17 mouse cellular contexts compared by ENCODE assay signal in genomic region chr1:75877209-75877608, GRCm38 (mm10).
DNase-seq lines count a peak whose midpoint lies in the region; ATAC-seq and TF ChIP-seq lines count a peak whose summit lies in the region.
"Had no signal": no experiment of that assay in that cellular context is flagged by ENCODE, and none has a peak within 500 bp of the region (broad histone marks: within the 10 kb centered on the region; RNA-seq: fewer than 3 reads in every experiment).

No protein-coding gene starts in this region.

- H3K9ac ChIP-seq in liver, embryonic 12.5 days = no peak overlapping the region
- H3K9ac ChIP-seq: heart, embryonic 12.5 days; hindbrain, embryonic 12.5 days had no signal

- H3K4me2 ChIP-seq in liver, embryonic 12.5 days = no peak overlapping the region
- H3K4me2 ChIP-seq: heart, embryonic 12.5 days; hindbrain, embryonic 12.5 days; midbrain, embryonic 11.5 days had no signal

- no peaks in the 10 kb centered on the region for H3K36me3 ChIP-seq in kidney, adult 2 months (ENCODE audit: control insufficient read depth, insufficient read depth, low read length)
- H3K36me3 ChIP-seq in liver, embryonic 12.5 days = no peaks in the 10 kb centered on the region
- H3K36me3 ChIP-seq: heart, embryonic 12.5 days; hindbrain, embryonic 12.5 days had no signal

- no peak overlapping the region for H3K27ac ChIP-seq in kidney, adult 2 months (ENCODE audit: insufficient read depth, low read depth, low read length)
- no peak overlapping the region for H3K27ac ChIP-seq in liver, embryonic 12.5 days
- H3K27ac ChIP-seq: hindbrain, embryonic 12.5 days had no signal

- TF ChIP-seq CTCF in kidney, adult 2 months (conservative IDR thresholded peaks at IDR 0.05; ENCODE audit: insufficient read depth, insufficient read length, low read depth, low read length) = no peak

- WGBS in kidney, adult 2 months = 78% methylated on average over 5 of the region's 5 CpGs
- 62% methylated on average over 5 of the region's 5 CpGs for WGBS in liver, embryonic 12.5 days (ENCODE audit: insufficient replicate concordance)

- ATAC-seq in frontal cortex, adult (ENCODE audit: low TSS enrichment) = peak; percentile 85
- ATAC-seq in liver, embryonic 12.5 days = no peak
- ATAC-seq: lung, postnatal 0 days had no signal

- H3K27me3 ChIP-seq in kidney, adult 2 months (replicated peaks; ENCODE audit: control insufficient read depth, insufficient read depth, low read length) = no peaks in the 10 kb centered on the region
- no peaks in the 10 kb centered on the region for H3K27me3 ChIP-seq in liver, embryonic 12.5 days (replicated peaks)
- H3K27me3 ChIP-seq: heart, embryonic 12.5 days; hindbrain, embryonic 12.5 days had no signal

- H3K4me3 ChIP-seq in kidney, adult 2 months (ENCODE audit: insufficient read depth, low read depth, low read length) = no peak overlapping the region
- no peak overlapping the region for H3K4me3 ChIP-seq in liver, embryonic 12.5 days
- H3K4me3 ChIP-seq: heart, embryonic 12.5 days; hindbrain, embryonic 12.5 days had no signal

- H3K4me1 ChIP-seq in kidney, adult 2 months (ENCODE audit: control insufficient read depth, insufficient read depth, low read length) = no peaks in the 10 kb centered on the region
- H3K4me1 ChIP-seq in liver, embryonic 12.5 days = no peaks in the 10 kb centered on the region
- H3K4me1 ChIP-seq: heart, embryonic 12.5 days; hindbrain, embryonic 12.5 days had no signal

- DNase-seq in right cerebral cortex, adult 18-20 months = peak; percentile 72
- no peak for DNase-seq in right cerebral cortex, postnatal 14 days
- DNase-seq in layer of hippocampus, postnatal 36 days = peak; percentile 27 to 49
- DNase-seq in embryo, embryonic 10.5 days (ENCODE audit: low spot score) = no peak
- DNase-seq in kidney, adult 2 months = no peak
- DNase-seq in embryo, embryonic 9.5 days (ENCODE audit: extremely low spot score) = no peak
- DNase-seq: adrenal gland, adult 2 months; kidney, adult 9 months; liver; retina, postnatal 1 day; thymus, postnatal 36 days had no signal

- H3K9me3 ChIP-seq in liver, embryonic 12.5 days (replicated peaks) = 0 out of 2 replicates have a peak, but pooled peaks cover 3% of the 10 kb centered on the region
- H3K9me3 ChIP-seq: heart, embryonic 12.5 days; hindbrain, embryonic 12.5 days had no signal

- no peak for TF ChIP-seq POLR2A in kidney, adult 2 months (IDR thresholded peaks at IDR 0.05; ENCODE audit: low read depth, low read length)

Comparison
In these comparisons a context has a peak if more than half of its experiments do, and no peak if none do; other contexts are left out.
1. DNase-seq: peak in right cerebral cortex, adult 18-20 months (single experiment) and layer of hippocampus, postnatal 36 days (2 of 2); none in right cerebral cortex, postnatal 14 days (single experiment), embryo, embryonic 10.5 days (single experiment), kidney, adult 2 months (single experiment) and embryo, embryonic 9.5 days (single experiment).